Mouse (Mus musculus): ENCODE data around the gene Tprkb. TPM values are rescaled to one million over a fixed set of nuclear protein-coding genes. Genes with fewer than 3 reads are reported as not detected.
"Not testable (repeated sequence)": the region's sequence is repeated elsewhere in the genome, so short reads cannot be mapped to it uniquely, and the experiment has no call there.

Gene Tprkb
- polyA plus RNA-seq, 1 experiment = 15.2 TPM

GRCm38 (mm10) chr6:85884311-85884710 lies 27.4 kb upstream of the Tprkb start:
- no peaks in the 10 kb centered on the region for H3K4me1 ChIP-seq (ENCODE audit: control insufficient read depth, insufficient read depth, low read length)
- WGBS = 89% methylated on average over 1 of the region's 1 CpGs
- no peak overlapping the region for H3K4me3 ChIP-seq (replicated peaks; ENCODE audit: extremely low read depth, low read depth, low read length)
- TF ChIP-seq POLR2A (IDR thresholded peaks at IDR 0.05; ENCODE audit: borderline replicate concordance, extremely low read depth, low read depth, low read length) (no peak), CTCF (IDR thresholded peaks at IDR 0.05; ENCODE audit: insufficient read depth, low read length) (no peak)
- no peak for DNase-seq

- Histone ChIP-seq H3K4me3 (replicated peaks; ENCODE audit: extremely low read depth, low read depth, low read length) (no peak overlapping the region), H3K4me1 (ENCODE audit: control insufficient read depth, insufficient read depth, low read length) (no peaks in the 10 kb centered on the region)
- TF ChIP-seq CTCF (IDR thresholded peaks at IDR 0.05; ENCODE audit: insufficient read depth, low read length) (no peak), POLR2A (IDR thresholded peaks at IDR 0.05; ENCODE audit: borderline replicate concordance, extremely low read depth, low read depth, low read length) (no peak)
- 89% methylated on average over 2 of the region's 2 CpGs for WGBS
- no peak for DNase-seq
These were observed 22.7 kb upstream of the Tprkb start for GRCm38 (mm10) chr6:85888961-85889360.

- not testable (repeated sequence) for H3K4me1 ChIP-seq (ENCODE audit: control insufficient read depth, insufficient read depth, low read length); DNase-seq; H3K4me3 ChIP-seq (replicated peaks; ENCODE audit: extremely low read depth, low read depth, low read length)
- 62% methylated on average over 25 of the region's 25 CpGs for WGBS
- peak; percentile 29; the same call in 1 of the 2 replicates for TF ChIP-seq CTCF (IDR thresholded peaks at IDR 0.05; ENCODE audit: insufficient read depth, low read length)
These were observed 16.5 kb upstream of the Tprkb start for GRCm38 (mm10) chr6:85895061-85895648.

- 69% methylated on average over 6 of the region's 8 CpGs for WGBS
- H3K4me1 ChIP-seq (ENCODE audit: control insufficient read depth, insufficient read depth, low read length) = not testable (repeated sequence)
These were observed 12.8 kb upstream of the Tprkb start for GRCm38 (mm10) chr6:85898596-85899475.

GRCm38 (mm10) chr6:85902303-85902702 lies 9.4 kb upstream of the Tprkb start:
- no peak for TF ChIP-seq CTCF (IDR thresholded peaks at IDR 0.05; ENCODE audit: insufficient read depth, low read length)
- TF ChIP-seq POLR2A (IDR thresholded peaks at IDR 0.05; ENCODE audit: borderline replicate concordance, extremely low read depth, low read depth, low read length) = no peak
- Histone ChIP-seq H3K4me3 (replicated peaks; ENCODE audit: extremely low read depth, low read depth, low read length) (no peak overlapping the region), H3K4me1 (ENCODE audit: control insufficient read depth, insufficient read depth, low read length) (no peaks in the 10 kb centered on the region)
- 90% methylated on average over 2 of the region's 2 CpGs for whole genome bisulfite sequencing
- no peak for DNase-seq

More at GRCm38 (mm10) chr6:85898596-85899475, 12.8 kb upstream of the Tprkb start:
- H3K4me3 ChIP-seq (replicated peaks; ENCODE audit: extremely low read depth, low read depth, low read length); DNase-seq: not testable (repeated sequence)

- DNase-seq = peak; percentile 85
- TF ChIP-seq CTCF (IDR thresholded peaks at IDR 0.05; ENCODE audit: insufficient read depth, low read length) = peak; percentile 52
These were observed 7.0 kb upstream of the Tprkb start, which contains the start of gene Nat8f4 for GRCm38 (mm10) chr6:85904642-85905061. TSS of gene Nat8f4 (minus strand) at chr6:85904884.

GRCm38 (mm10) chr6:85906911-85907351 lies 4.7 kb upstream of the Tprkb start:
- H3K4me1 ChIP-seq (ENCODE audit: control insufficient read depth, insufficient read depth, low read length); DNase-seq; H3K4me3 ChIP-seq (replicated peaks; ENCODE audit: extremely low read depth, low read depth, low read length): not testable (repeated sequence)
- WGBS = 66% methylated on average over 2 of the region's 2 CpGs

More at GRCm38 (mm10) chr6:85904642-85905061, 7.0 kb upstream of the Tprkb start, which contains the start of gene Nat8f4:
- peak within 1 kb of the TSS; percentile 33 for H3K4me3 ChIP-seq (replicated peaks; ENCODE audit: extremely low read depth, low read depth, low read length)
- not testable (repeated sequence) for H3K4me1 ChIP-seq (ENCODE audit: control insufficient read depth, insufficient read depth, low read length)
- WGBS = 12% methylated on average over 20 of the region's 20 CpGs

- WGBS = 63% methylated on average over 3 of the region's 3 CpGs
These were observed 3.3 kb upstream of the Tprkb start for GRCm38 (mm10) chr6:85908341-85908740.

GRCm38 (mm10) chr6:85909704-85910103 lies 2.0 kb upstream of the Tprkb start:
- no peak overlapping the region for H3K4me3 ChIP-seq (replicated peaks; ENCODE audit: extremely low read depth, low read depth, low read length)
- 94% methylated on average over 1 of the region's 1 CpGs for whole genome bisulfite sequencing
- TF ChIP-seq CTCF (IDR thresholded peaks at IDR 0.05; ENCODE audit: insufficient read depth, low read length) (no peak), POLR2A (IDR thresholded peaks at IDR 0.05; ENCODE audit: borderline replicate concordance, extremely low read depth, low read depth, low read length) (no peak)

More at GRCm38 (mm10) chr6:85908341-85908740, 3.3 kb upstream of the Tprkb start:
- no peak for DNase-seq
- H3K4me1 ChIP-seq (ENCODE audit: control insufficient read depth, insufficient read depth, low read length) = no peaks in the 10 kb centered on the region
- no peak for TF ChIP-seq POLR2A (IDR thresholded peaks at IDR 0.05; ENCODE audit: borderline replicate concordance, extremely low read depth, low read depth, low read length)
- TF ChIP-seq CTCF (IDR thresholded peaks at IDR 0.05; ENCODE audit: insufficient read depth, low read length) = no peak
- H3K4me3 ChIP-seq (replicated peaks; ENCODE audit: extremely low read depth, low read depth, low read length) = no peak overlapping the region

GRCm38 (mm10) chr6:85915141-85915538 lies 3.5 kb downstream of the Tprkb start:
- TF ChIP-seq POLR2A (IDR thresholded peaks at IDR 0.05; ENCODE audit: borderline replicate concordance, extremely low read depth, low read depth, low read length) = no peak
- no peak for TF ChIP-seq CTCF (IDR thresholded peaks at IDR 0.05; ENCODE audit: insufficient read depth, low read length)
- peak overlapping the region; percentile 92 for H3K4me3 ChIP-seq (replicated peaks; ENCODE audit: extremely low read depth, low read depth, low read length)
- 3% methylated on average over 11 of the region's 11 CpGs for WGBS
- no peak for DNase-seq
- peaks cover 2% of the 10 kb centered on the region; the same call in 1 of the 2 replicates for H3K4me1 ChIP-seq (ENCODE audit: control insufficient read depth, insufficient read depth, low read length)

More at GRCm38 (mm10) chr6:85909704-85910103, 2.0 kb upstream of the Tprkb start:
- no peak for DNase-seq
- H3K4me1 ChIP-seq (ENCODE audit: control insufficient read depth, insufficient read depth, low read length) = no peaks in the 10 kb centered on the region
